Mouse (Mus musculus) C3H10T1/2 (cell line): ENCODE results near the gene Adamts12. TPM values are rescaled to one million over a fixed set of nuclear protein-coding genes. Genes with fewer than 3 reads are reported as not detected.

Source experiments
- polyA plus RNA-seq, 2 experiments: library from polyadenylated mRNA; unstranded; fragments of >200 nt; fragmentation: generic; extraction: Trizol; gene quantifications; one replicate each; pipeline ENCODE4 v1.2.1; 2012; ENCODE audit warnings: missing spikeins in 2 of 2

Adamts12 gene
- 1 to 10 TPM in 1 of 2 experiments, under 1 TPM in 1; 0.08 to 4.9 TPM for polyA plus RNA-seq

GRCm38 (mm10) chr15:11064558-11065411 is at the start of gene Adamts12:
Adamts12 (plus strand) TSS chr15:11064790.

DNA sequence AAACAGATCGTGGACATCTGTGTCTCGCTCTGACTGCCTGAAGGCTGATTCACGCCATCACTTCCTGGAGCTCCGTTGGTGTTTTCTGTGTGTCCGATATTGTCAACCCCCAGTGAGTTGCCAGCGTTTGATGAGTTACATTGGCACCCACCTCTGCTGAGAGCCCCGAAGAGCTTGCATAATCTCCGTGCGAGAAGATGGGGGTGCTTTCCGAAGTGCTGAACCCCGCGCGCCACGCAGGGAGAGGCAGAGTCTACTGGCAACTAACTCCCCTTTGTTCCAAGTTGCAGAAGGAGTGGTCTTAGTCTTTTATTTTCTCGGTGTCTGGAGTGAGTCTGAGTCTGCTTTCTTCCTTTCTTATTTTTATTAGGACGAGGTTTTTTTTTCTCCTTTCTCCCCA is 26.9 kb upstream of the Adamts12 start, which contains the start of gene Rxfp3:
Gene Rxfp3, minus strand, starts transcription at position 281 of the 400 bp plus-strand sequence.

Other genes with a start within 250 kb of the Adamts12 start
- under 1 TPM in 1 of 2 experiments, not detected in 1; 0.02 TPM for gene C1qtnf3, start 112.5 kb upstream of the Adamts12 start, polyA plus RNA-seq
- 10 to 100 TPM in 1 of 2 experiments, 1 to 10 TPM in 1; 5.4 to 18.5 TPM for gene Amacr, start 83.0 kb upstream of the Adamts12 start, polyA plus RNA-seq
- gene Slc45a2, start 64.1 kb upstream of the Adamts12 start, polyA plus RNA-seq = not detected
- under 1 TPM in 1 of 2 experiments, not detected in 1; 0.01 TPM for gene Rxfp3, start 26.8 kb upstream of the Adamts12 start, polyA plus RNA-seq